Mouse (Mus musculus) heart, embryonic 16.5 days (tissue): ENCODE data around the gene Trim6. TPM values are rescaled to one million over a fixed set of nuclear protein-coding genes. Genes with fewer than 3 reads are reported as not detected.
"Not testable (repeated sequence)": the region's sequence is repeated elsewhere in the genome, so short reads cannot be mapped to it uniquely, and the experiment has no call there.

Source experiments
- ATAC-seq: fragments of 200-750 bp; cut with Nextera tagmentation; replicated peaks from 2 replicates; pipeline ENCODE4 v1.8.0; 2017; ENCODE audit warnings: moderate number of reproducible peaks; ENCODE audit not compliant: insufficient read depth, low FRiP score; ENCODE audit errors: extremely low read depth
- H3K27ac ChIP-seq: fragments of 300-500 bp; sonication (generic); 2 replicates; pipeline ENCODE4 v1.5.1; 2014; ENCODE audit warnings: mild to moderate bottlenecking, low read length, control low read depth, moderate library complexity
- H3K27me3 ChIP-seq: fragments of 300-500 bp; sonication (generic); 2 replicates; pipeline ENCODE4 v1.6.1; 2014; ENCODE audit warnings: low read length, mixed read lengths; ENCODE audit not compliant: control insufficient read depth, insufficient read depth
- H3K36me3 ChIP-seq: fragments of 300-500 bp; sonication (generic); 2 replicates; pipeline ENCODE4 v1.6.1; 2014; ENCODE audit not compliant: control insufficient read depth, insufficient read depth
- H3K4me1 ChIP-seq: fragments of 300-500 bp; sonication (generic); 2 replicates; pipeline ENCODE4 v1.6.1; 2014; ENCODE audit warnings: low read length, mixed read lengths; ENCODE audit not compliant: control insufficient read depth, insufficient read depth
- H3K4me2 ChIP-seq: fragments of 300-500 bp; sonication (generic); 2 replicates; pipeline ENCODE4 v1.6.1; 2014; ENCODE audit warnings: low read depth, mild to moderate bottlenecking, control low read depth, low read length
- H3K4me3 ChIP-seq: fragments of 300-500 bp; sonication (generic); 2 replicates; pipeline ENCODE4 v1.5.1; 2014; ENCODE audit warnings: mild to moderate bottlenecking, control low read depth, low read length
- H3K9ac ChIP-seq: fragments of 300-500 bp; sonication (generic); 2 replicates; pipeline ENCODE4 v1.6.1; 2014; ENCODE audit warnings: low read length, control low read depth
- H3K9me3 ChIP-seq: fragments of 300-500 bp; sonication (generic); replicated peaks from 2 replicates; pipeline ENCODE4 v1.6.1; 2016; ENCODE audit warnings: low read length; ENCODE audit not compliant: control insufficient read depth
- WGBS: fragments of 180-500 bp; shearing (Covaris S2); extraction: QIAGEN DNeasy Blood & Tissue Kit; methylation state at CpG from one replicate; pipeline ENCODE4 v1.1.7; 2014; 5-methylcytosine and 5-hydroxymethylcytosine counted together
- polyA plus RNA-seq: library from polyadenylated mRNA; unstranded; fragments of >200 nt; fragmentation: Nextera tagmentation; extraction: Ambion mirVana; gene quantifications from 2 replicates; pipeline ENCODE4 v1.2.1, GENCODE M21; 2015

Trim6 gene
- polyA plus RNA-seq, 1 experiment from 2014 or later: 1.4 TPM

DNA sequence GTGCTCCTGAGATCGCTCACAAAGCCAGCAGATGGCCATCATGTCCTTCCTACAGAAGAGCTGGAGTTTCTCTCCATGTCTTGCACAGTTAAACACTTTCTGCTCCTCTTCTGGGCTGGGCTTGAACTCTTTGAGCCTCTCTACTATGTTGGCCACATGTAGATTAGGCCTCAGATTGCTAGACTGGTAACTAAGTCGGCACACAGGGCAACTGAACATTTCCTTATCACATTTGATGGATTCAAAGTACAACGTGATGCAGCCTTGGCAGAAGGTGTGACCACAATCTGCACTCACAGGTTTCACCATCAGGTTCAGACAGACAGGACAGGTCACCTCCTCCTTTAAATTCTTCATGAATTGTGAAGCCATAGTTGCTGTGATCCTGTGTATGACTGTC is 60.8 kb downstream of the Trim6 start:
- WGBS: 59% methylated on average over 2 of the region's 3 CpGs
- not testable (repeated sequence) for ATAC-seq

More for the DNA sequence above, 60.8 kb downstream of the Trim6 start:
- not testable (repeated sequence) for H3K4me2 ChIP-seq, H3K27ac ChIP-seq, H3K27me3 ChIP-seq, H3K36me3 ChIP-seq, H3K4me1 ChIP-seq, H3K4me3 ChIP-seq, H3K9ac ChIP-seq, H3K9me3 ChIP-seq

Other genes starting within 250 kb of the Trim6 start
- not detected in 2 replicates for gene Olfr635, start 247.6 kb upstream of the Trim6 start, polyA plus RNA-seq
- gene Olfr638, start 220.0 kb upstream of the Trim6 start, polyA plus RNA-seq: not detected in 2 replicates
- gene Olfr639, start 201.5 kb upstream of the Trim6 start, polyA plus RNA-seq: 0.03 TPM in 1 of 2 replicates, not detected in the other
- not detected in 2 replicates for gene Olfr640, start 193.2 kb upstream of the Trim6 start, polyA plus RNA-seq
- gene Olfr641, start 183.3 kb upstream of the Trim6 start, polyA plus RNA-seq: not detected in 2 replicates
- not detected in 2 replicates for gene Olfr642, start 166.1 kb upstream of the Trim6 start, polyA plus RNA-seq
- not detected in 2 replicates for gene 4930516K23Rik, start 157.3 kb upstream of the Trim6 start, polyA plus RNA-seq
- not detected in 2 replicates for gene Olfr644, start 146.9 kb upstream of the Trim6 start, polyA plus RNA-seq
- gene Olfr645, start 133.3 kb upstream of the Trim6 start, polyA plus RNA-seq: not detected in 2 replicates
- not detected in 2 replicates for gene Olfr646, start 113.9 kb upstream of the Trim6 start, polyA plus RNA-seq
- gene Ubqln5, start 89.0 kb upstream of the Trim6 start, polyA plus RNA-seq: not detected in 2 replicates
- not detected in 2 replicates for gene Olfr643, start 81.4 kb upstream of the Trim6 start, polyA plus RNA-seq
- gene Ubqln3, start 75.5 kb upstream of the Trim6 start, polyA plus RNA-seq: not detected in 2 replicates
- gene Ubqlnl, start 68.2 kb upstream of the Trim6 start, polyA plus RNA-seq: not detected in 2 replicates
- gene Olfm5, start 54.0 kb upstream of the Trim6 start, polyA plus RNA-seq: 0.08 TPM in 1 of 2 replicates, not detected in the other
- gene Olfr648, start 35.4 kb upstream of the Trim6 start, polyA plus RNA-seq: 0.17 and 0.24 TPM in 2 replicates
- not detected in 2 replicates for gene Olfr649, start 22.8 kb upstream of the Trim6 start, polyA plus RNA-seq
- 3.0 and 4.3 TPM in 2 replicates for gene Trim34a, start 25.7 kb downstream of the Trim6 start, polyA plus RNA-seq
- gene Trim5, start 69.3 kb downstream of the Trim6 start, polyA plus RNA-seq: 0.68 and 0.74 TPM in 2 replicates
- gene Trim12a, start 96.7 kb downstream of the Trim6 start, polyA plus RNA-seq: 7.5 and 10.1 TPM in 2 replicates
- gene Trim34b, start 110.7 kb downstream of the Trim6 start, polyA plus RNA-seq: 0.13 and 0.20 TPM in 2 replicates
- gene Trim12c, start 134.6 kb downstream of the Trim6 start, polyA plus RNA-seq: 2.2 and 2.9 TPM in 2 replicates
- gene Trim30b, start 151.1 kb downstream of the Trim6 start, polyA plus RNA-seq: 0.05 and 0.07 TPM in 2 replicates
- 0.11 and 0.26 TPM in 2 replicates for gene Trim30c, start 182.0 kb downstream of the Trim6 start, polyA plus RNA-seq
- 1.3 and 2.2 TPM in 2 replicates for gene Trim30a, start 246.4 kb downstream of the Trim6 start, polyA plus RNA-seq